Mouse (Mus musculus) stomach, embryonic 14.5 days (tissue): ENCODE results near the gene Mutyh. TPM values are rescaled to one million over a fixed set of nuclear protein-coding genes. Genes with fewer than 3 reads are reported as not detected.

ENCODE experiments used
- ATAC-seq: fragments of 200-750 bp; cut with Nextera tagmentation; 2 replicates; pipeline ENCODE4 v1.8.0; 2017; ENCODE audit warnings: low read depth, moderate TSS enrichment; ENCODE audit not compliant: insufficient number of reproducible peaks, insufficient read depth, low FRiP score
- H3K27ac ChIP-seq: fragments of 300-500 bp; sonication (generic); 2 replicates; pipeline ENCODE4 v1.5.1; 2014; ENCODE audit warnings: mild to moderate bottlenecking, low read length, moderate library complexity, mixed read lengths
- H3K27me3 ChIP-seq: fragments of 300-500 bp; sonication (generic); 2 replicates; pipeline ENCODE4 v1.6.1; 2014; ENCODE audit warnings: low read length, control low read depth, mixed read lengths; ENCODE audit not compliant: control insufficient read depth, insufficient read depth
- H3K36me3 ChIP-seq: fragments of 300-500 bp; sonication (generic); 2 replicates; pipeline ENCODE4 v1.6.1; 2014; ENCODE audit warnings: mild to moderate bottlenecking, control low read depth, low read length, moderate library complexity, mixed read lengths; ENCODE audit not compliant: control insufficient read depth, insufficient read depth
- H3K4me1 ChIP-seq: fragments of 300-500 bp; sonication (generic); 2 replicates; pipeline ENCODE4 v1.6.1; 2014; ENCODE audit warnings: low read length, control low read depth, mixed read lengths; ENCODE audit not compliant: control insufficient read depth, insufficient read depth
- H3K4me2 ChIP-seq: fragments of 300-500 bp; sonication (generic); replicated peaks from 2 replicates; pipeline ENCODE4 v1.6.1; 2014; ENCODE audit warnings: low read depth, low read length, control low read depth
- H3K4me3 ChIP-seq: fragments of 300-500 bp; sonication (generic); 2 replicates; pipeline ENCODE4 v1.5.1; 2014; ENCODE audit warnings: low read depth, low read length, control low read depth
- H3K9ac ChIP-seq: fragments of 300-500 bp; sonication (generic); replicated peaks from 2 replicates; pipeline ENCODE4 v1.6.1; 2014; ENCODE audit warnings: low read depth, mild to moderate bottlenecking, control low read depth, low read length, moderate library complexity, mixed read lengths
- H3K9me3 ChIP-seq: fragments of 300-500 bp; sonication (generic); 2 replicates; pipeline ENCODE4 v1.6.1; 2016; ENCODE audit warnings: low read depth, low read length, control low read depth; ENCODE audit not compliant: control insufficient read depth
- WGBS: fragments of 180-500 bp; shearing (Covaris S2); extraction: QIAGEN DNeasy Blood & Tissue Kit; methylation state at CpG from one replicate; pipeline ENCODE4 v1.1.7; 2014; 5-methylcytosine and 5-hydroxymethylcytosine counted together
- polyA plus RNA-seq: library from polyadenylated mRNA; unstranded; fragments of >200 nt; fragmentation: Nextera tagmentation; extraction: Ambion mirVana; gene quantifications from 2 replicates; pipeline ENCODE4 v1.2.1, GENCODE M21; 2014

Gene Mutyh
- polyA plus RNA-seq: 13.9 and 16.6 TPM in 2 replicates

GRCm38 (mm10) chr4:116807197-116808129 is at the start of gene Mutyh, which contains the start of gene Toe1:
Mutyh (plus strand) TSS chr4:116807723.
Toe1 (minus strand) TSS chr4:116807640.
- H3K4me3 ChIP-seq: peak within 1 kb of the TSS; percentile 55
- peak within 1 kb of the TSS; percentile 52 for H3K4me2 ChIP-seq
- no peaks in the 10 kb centered on the region for H3K27me3 ChIP-seq
- peak within 1 kb of the TSS; percentile 60 for H3K9ac ChIP-seq
- peak within 1 kb of the TSS; percentile 49; the same call in 1 of the 2 replicates for H3K27ac ChIP-seq
- peak; percentile 99 for ATAC-seq
- no peaks in the 10 kb centered on the region for H3K9me3 ChIP-seq
- peaks cover 9% of the 10 kb centered on the region for H3K4me1 ChIP-seq
- H3K36me3 ChIP-seq: peaks cover 25% of the 10 kb centered on the region
- WGBS: under 1% methylated on average over 58 of the region's 58 CpGs

DNA sequence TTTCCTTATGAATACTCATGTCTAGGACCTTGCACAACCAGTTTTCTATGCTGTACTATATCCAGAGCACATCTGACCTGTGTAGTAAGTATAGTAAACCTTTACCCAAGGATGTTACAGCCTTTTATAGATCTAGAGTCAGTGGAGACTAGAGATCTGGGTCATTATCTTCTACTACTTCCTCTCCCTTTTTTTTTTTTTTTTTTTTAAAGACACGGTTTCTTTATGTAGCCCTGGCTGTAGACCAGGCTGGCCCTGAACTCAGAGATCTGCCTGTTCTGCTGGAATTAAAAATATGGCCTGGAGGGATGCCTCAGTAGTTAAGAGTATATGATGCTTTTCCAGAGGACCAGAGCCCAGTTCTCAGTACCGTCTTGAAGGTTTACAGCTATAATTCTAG is 45.6 kb upstream of the Mutyh start:
- Histone ChIP-seq H3K9ac (no peak overlapping the region), H3K4me1 (no peaks in the 10 kb centered on the region), H3K4me3 (no peak overlapping the region), H3K4me2 (no peak overlapping the region), H3K36me3 (no peaks in the 10 kb centered on the region), H3K27ac (no peak overlapping the region), H3K9me3 (no peaks in the 10 kb centered on the region), H3K27me3 (no peaks in the 10 kb centered on the region)
- 69% methylated on average over 2 of the region's 2 CpGs for WGBS
- ATAC-seq: no peak

DNA sequence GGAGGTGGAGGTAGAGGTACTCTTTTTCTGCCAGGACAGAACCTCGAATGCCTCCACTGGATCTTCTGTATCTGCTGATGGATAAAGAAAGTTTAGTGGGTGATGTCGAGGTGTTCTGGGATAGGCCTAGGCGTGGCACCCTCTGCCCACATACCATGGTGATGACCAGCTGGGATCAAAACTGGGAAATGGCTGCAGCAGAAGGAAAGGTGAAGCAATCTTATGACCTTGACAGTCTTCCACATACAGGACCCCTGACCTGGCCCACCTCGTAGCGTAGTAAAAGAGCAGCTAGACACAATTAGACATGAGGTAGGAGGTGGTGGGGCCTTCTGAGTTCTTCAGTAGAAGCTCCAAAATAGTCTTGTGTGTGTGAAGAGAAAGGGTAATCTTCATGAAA is 43.5 kb upstream of the Mutyh start:
- ATAC-seq: no peak
- Histone ChIP-seq H3K9ac (no peak overlapping the region), H3K4me1 (no peaks in the 10 kb centered on the region), H3K4me3 (no peak overlapping the region), H3K36me3 (no peaks in the 10 kb centered on the region), H3K27me3 (no peaks in the 10 kb centered on the region), H3K9me3 (no peaks in the 10 kb centered on the region), H3K27ac (no peak overlapping the region), H3K4me2 (no peak overlapping the region)
- WGBS: 86% methylated on average over 5 of the region's 5 CpGs

DNA sequence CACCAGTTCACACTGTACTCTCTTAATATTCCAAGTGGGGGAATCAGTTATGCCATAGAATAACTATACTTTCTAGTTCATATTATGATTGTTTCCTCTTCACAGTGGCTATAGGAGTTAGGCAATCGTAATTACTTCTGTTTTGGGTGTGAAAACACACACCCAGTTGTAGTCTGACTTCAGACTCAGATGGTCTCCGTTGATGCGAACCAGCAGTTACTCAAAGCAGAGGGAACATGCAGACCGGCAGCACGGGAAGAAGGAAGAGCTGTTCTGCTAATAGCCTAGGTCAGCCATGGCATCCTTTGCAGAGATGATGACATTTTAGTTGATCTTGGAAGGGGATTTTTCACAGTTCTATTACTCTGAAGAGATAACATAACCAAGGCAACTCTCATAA is 39.0 kb upstream of the Mutyh start:
- whole genome bisulfite sequencing: 85% methylated on average over 5 of the region's 5 CpGs
- Histone ChIP-seq H3K4me1 (no peaks in the 10 kb centered on the region), H3K9me3 (no peaks in the 10 kb centered on the region), H3K9ac (no peak overlapping the region), H3K27me3 (no peaks in the 10 kb centered on the region), H3K36me3 (no peaks in the 10 kb centered on the region), H3K4me3 (no peak overlapping the region), H3K27ac (no peak overlapping the region), H3K4me2 (no peak overlapping the region)
- no peak for ATAC-seq

DNA sequence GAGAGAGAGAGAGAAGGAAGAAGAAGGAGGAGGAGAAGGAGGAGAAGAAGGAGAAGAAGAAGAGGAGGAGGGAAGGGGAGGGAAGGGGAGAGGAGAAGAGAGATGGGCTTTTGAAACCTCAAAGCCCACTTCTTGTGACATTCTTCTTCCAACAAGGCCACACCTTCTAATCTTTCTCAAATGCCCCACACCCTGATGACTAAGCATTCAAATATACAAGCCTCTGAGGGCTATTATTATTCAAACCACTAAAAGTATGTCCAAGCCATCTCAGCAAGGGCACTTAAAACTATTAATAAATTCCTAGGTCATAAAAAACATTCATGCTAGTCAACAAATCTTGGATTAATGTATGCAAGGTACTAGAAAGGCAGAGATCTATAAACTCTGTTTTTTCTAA is 38.5 kb upstream of the Mutyh start:
- no peak overlapping the region for H3K4me3 ChIP-seq
- ATAC-seq: no peak
- H3K9me3 ChIP-seq: no peaks in the 10 kb centered on the region
- H3K27me3 ChIP-seq: no peaks in the 10 kb centered on the region
- H3K9ac ChIP-seq: no peak overlapping the region
- H3K36me3 ChIP-seq: no peaks in the 10 kb centered on the region
- H3K4me1 ChIP-seq: no peaks in the 10 kb centered on the region
- H3K4me2 ChIP-seq: no peak overlapping the region
- H3K27ac ChIP-seq: no peak overlapping the region

GRCm38 (mm10) chr4:116776391-116776790 is 31.1 kb upstream of the Mutyh start:
- Histone ChIP-seq H3K9ac (no peak overlapping the region), H3K9me3 (no peaks in the 10 kb centered on the region), H3K27me3 (no peaks in the 10 kb centered on the region), H3K27ac (no peak overlapping the region), H3K4me3 (no peak overlapping the region), H3K4me2 (no peak overlapping the region), H3K36me3 (no peaks in the 10 kb centered on the region), H3K4me1 (no peaks in the 10 kb centered on the region)
- ATAC-seq: no peak
- WGBS: 90% methylated on average over 5 of the region's 5 CpGs

DNA sequence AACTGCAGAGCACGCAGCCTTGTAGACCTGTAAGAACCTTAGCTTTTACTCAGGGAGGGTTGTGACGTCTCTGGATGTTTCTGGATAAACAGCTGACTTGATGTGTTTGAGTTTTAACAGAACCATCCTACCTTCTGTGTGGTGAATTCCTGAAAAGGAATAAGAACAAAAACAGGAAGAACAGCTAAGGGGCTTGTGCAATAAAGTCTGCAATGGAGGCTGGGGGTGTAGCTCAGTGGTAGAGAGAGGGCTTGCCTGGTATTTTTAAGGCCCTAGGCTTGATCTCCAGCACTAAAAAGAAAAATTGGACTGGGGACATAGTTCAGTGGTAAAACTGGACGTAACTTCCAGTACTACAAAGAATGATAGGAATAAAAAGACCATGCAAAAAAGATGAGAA is 30.4 kb upstream of the Mutyh start:
- Histone ChIP-seq H3K4me3 (no peak overlapping the region), H3K27ac (no peak overlapping the region), H3K27me3 (no peaks in the 10 kb centered on the region), H3K36me3 (no peaks in the 10 kb centered on the region), H3K9me3 (no peaks in the 10 kb centered on the region), H3K9ac (no peak overlapping the region), H3K4me2 (no peak overlapping the region), H3K4me1 (no peaks in the 10 kb centered on the region)
- no peak for ATAC-seq
- 80% methylated on average over 3 of the region's 3 CpGs for WGBS

GRCm38 (mm10) chr4:116780541-116780940 is 27.0 kb upstream of the Mutyh start:
- Histone ChIP-seq H3K4me2 (no peak overlapping the region), H3K27me3 (no peaks in the 10 kb centered on the region), H3K4me1 (no peaks in the 10 kb centered on the region), H3K9me3 (no peaks in the 10 kb centered on the region), H3K9ac (no peak overlapping the region), H3K27ac (no peak overlapping the region), H3K36me3 (no peaks in the 10 kb centered on the region), H3K4me3 (no peak overlapping the region)
- whole genome bisulfite sequencing: 74% methylated on average over 2 of the region's 2 CpGs
- no peak for ATAC-seq
